Mouse (Mus musculus) cerebellum, adult 2 months (tissue): ENCODE data around the gene Il31ra.

Experiments
- CTCF ChIP-seq: fragments of 200-500 bp; IDR thresholded peaks from 2 replicates; pipeline ENCODE4 v1.5.1; 2011; ENCODE audit warnings: low read depth, mild to moderate bottlenecking, control low read depth, low read length, moderate library complexity, borderline replicate concordance; ENCODE audit not compliant: insufficient read depth
- POLR2A ChIP-seq: fragments of 200-500 bp; IDR thresholded peaks from 2 replicates; pipeline ENCODE4 v1.6.1; 2011; ENCODE audit warnings: low read length, control low read depth, borderline replicate concordance; ENCODE audit not compliant: insufficient read depth

DNA sequence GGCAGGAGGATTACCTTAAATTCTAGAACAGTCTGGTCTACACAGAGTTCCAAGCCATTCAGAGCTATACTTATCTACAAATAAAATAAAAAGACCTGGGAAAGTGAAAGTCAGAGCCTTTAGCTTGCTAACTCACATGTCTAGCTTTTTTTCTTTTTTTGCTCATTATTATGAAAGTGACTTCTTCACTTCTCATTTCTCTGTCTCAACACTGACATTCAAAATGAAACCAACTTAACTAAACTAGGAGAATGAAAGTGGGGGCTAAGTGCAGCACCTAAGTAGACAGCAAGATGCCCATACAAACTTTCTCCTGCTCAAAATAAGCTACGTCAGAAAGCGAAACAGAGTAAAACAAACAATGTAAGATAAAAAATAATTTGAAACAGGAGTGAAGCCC lies 8.4 kb upstream of the Il31ra start:
- TF ChIP-seq CTCF (no peak), POLR2A (no peak)
